Mouse (Mus musculus) embryo, embryonic 11 days (tissue): ENCODE measurements around the gene Ehbp1.

ENCODE experiments used
- DNase-seq: peaks from one replicate; pipeline ENCODE4 v3.0.0-alpha.2; 2015

Ehbp1 gene

DNA sequence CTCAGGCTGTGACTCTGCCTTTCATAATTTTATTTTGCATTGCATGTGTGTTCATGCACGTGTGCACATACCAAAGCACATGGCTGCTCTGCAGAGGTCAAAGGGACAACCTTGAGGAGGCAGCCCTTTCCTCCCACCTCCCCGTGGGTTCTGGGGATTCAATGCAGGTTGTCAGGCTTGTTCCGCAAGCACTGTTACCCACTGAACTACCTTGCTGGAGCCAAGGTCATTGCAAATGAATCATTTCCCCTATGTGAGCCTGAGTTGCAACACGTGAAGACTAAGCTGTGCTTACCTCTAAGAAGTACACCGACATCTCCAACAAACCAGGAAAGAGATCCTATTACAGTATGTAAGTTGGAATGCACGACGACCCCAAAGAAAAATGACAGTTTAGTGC, 291.2 kb downstream of the Ehbp1 start:
- no peak for DNase-seq

DNA sequence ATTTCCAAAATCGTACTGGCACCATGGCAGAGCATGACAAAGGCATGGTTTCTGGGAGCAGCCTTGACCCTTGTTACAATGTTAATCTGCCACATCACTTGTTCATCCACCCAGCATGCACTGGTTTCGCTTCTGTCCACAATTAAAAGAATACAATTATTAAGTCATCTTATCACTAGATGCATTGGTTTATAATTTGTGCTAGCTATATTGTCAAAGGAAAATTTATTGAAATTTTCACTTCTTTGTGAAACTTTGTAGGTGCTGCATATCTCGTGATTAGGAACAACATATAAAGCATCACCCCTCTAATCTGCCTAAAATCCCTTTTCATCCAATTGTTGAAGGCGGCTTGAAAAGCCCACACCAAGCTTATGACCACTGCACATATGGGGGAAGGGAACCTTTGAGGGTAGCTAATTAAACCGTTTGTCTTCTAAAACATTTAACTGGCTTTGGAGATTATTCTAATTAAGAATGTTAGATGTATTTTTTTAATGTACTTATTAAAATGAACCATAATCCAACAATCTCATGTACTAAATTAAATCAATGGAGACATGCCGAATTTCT, 302.2 kb downstream of the Ehbp1 start:
- no peak for DNase-seq

DNA sequence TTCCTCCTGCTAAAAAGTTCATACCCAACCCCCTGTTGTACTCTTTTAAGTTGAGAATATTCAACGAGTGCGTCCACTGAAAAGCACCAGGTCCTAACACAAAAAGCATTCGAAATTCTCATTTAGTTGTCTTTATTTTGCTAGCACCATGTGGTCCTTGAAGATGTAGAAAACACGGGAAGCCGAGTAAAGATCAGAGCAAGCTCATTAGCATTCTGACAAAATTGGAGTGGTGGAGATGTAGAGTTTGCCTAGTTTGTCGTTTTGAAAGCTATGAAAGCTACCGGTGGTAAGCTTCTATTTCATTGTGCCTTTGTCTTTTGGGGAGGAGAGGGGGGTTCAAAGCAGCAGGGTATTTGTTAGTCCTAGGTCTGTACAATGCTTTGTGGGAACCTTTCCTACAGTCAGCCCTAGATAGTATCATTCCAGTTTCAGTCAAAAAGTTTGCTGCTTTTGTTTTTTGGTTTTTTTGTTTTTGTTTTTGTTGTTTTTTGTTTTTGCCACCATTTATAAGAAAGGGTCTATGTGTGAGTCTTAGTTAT, 307.5 kb downstream of the Ehbp1 start:
- no peak for DNase-seq

DNA sequence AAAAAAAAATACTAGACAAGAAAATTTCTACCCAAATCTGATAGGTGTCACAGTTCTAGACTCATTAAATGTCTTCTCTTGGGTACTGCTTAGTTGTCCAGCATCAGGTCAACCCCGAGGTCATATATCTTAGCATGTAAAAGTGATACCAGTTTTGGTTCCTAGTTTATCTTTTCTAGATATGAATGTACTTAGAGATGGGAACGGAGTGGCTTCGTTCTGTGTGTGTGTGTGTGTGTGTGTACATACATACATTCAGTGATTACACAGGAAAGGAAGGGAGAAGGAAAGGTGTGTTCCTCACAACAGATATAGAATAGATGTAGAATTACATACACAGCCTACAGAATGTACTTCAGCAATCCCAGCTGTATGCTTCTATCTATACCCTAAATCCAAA, 308.5 kb downstream of the Ehbp1 start:
- no peak for DNase-seq

DNA sequence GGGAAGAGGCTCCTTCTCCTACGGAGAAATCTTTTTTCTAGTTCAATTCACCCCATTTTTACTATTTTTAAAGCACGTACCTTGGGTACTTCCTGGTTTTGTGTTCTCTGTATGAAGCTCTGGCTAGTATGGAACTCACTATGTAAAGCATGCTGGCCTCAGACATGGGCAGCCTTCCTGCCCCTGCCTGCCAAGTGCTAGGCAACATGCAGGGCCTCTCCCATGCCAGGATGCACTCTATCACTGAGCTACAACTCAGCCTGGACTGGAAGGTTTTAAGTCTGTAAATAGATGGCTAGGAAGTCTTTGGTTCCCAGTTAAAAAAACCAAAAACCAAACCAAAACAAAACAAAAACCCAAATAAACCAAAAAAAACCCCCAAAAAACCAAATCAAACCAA, 321.5 kb downstream of the Ehbp1 start:
- DNase-seq = no peak

DNA sequence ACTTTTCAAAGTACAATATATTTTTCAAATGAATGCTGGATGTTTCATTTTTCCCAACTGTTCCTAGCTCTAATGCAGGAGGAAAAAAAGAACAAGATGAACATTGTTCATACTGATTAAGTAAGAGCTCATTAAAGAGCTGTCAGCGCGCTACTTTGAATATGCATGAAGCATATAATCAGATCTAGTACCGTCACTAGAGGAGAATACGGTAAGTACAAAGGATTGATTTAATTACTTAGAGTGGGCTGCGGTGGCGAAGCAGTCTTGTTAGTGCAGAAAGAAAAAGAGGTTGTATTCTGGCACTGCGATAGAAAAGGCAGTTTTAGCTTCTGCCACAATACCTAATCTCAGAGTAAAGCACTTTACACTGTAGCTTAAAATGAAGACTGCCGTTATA, 324.6 kb downstream of the Ehbp1 start:
- peak; percentile 35 for DNase-seq

DNA sequence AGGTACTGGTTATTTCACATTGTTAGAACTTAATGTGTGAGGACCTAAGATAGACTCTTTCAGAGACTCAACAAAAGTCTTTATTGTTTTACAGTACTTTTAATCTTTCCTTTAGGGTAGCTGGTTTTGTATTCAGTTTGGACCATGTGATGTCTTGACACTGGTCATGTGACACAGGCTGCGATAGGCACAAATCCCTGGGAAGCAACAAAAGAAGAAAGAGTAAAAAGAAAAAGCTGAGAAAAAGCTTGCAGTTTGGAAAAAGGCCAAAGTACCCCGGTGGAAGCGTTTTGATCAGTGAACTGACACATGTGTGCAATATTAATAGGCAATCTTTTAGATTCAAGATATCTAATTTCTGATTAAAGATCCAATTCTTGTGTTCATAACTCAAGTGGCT, 325.8 kb downstream of the Ehbp1 start:
- DNase-seq = no peak

DNA sequence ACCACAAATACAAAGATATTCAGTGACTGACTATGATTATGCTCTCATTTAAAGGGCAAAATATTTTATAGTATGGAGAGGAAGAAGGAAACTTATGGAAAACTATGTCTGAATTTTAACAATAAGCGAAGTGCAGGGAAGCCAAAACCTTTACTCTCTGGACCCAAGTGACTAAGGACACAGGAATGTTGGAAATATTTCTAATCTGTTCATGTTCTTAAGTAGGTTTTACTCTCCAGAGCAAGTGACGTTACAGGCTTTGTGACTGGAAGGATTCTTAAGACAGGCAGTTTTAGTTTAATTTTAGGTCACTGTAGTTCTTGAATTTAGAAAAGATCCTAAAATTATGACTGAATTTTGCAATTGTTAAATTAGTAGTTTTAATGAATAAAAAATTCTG, 333.3 kb downstream of the Ehbp1 start:
- DNase-seq = peak; percentile 47

DNA sequence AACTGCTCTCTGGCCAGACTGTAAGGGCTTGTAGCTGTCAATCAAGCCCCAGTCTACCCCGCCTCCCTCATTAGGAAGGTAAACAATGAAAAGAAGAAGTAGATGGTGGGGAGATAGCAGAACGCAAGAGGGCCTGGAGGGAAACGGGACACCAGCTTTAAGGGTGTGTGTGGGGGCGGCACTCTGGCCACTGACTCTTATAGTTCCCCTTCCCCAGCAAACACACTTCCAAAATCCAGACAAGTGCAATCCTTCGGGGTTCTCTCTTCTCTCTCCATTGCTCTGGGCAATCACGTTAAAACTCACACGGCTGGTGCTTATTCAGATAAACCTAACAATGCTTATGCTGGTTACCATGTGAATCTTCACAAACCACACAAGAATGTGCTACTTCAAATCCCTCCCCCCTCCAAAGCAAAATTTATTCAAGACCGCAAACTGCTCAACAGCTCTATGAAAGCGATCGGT, 333.9 kb downstream of the Ehbp1 start:
- peak; percentile 68 for DNase-seq

DNA sequence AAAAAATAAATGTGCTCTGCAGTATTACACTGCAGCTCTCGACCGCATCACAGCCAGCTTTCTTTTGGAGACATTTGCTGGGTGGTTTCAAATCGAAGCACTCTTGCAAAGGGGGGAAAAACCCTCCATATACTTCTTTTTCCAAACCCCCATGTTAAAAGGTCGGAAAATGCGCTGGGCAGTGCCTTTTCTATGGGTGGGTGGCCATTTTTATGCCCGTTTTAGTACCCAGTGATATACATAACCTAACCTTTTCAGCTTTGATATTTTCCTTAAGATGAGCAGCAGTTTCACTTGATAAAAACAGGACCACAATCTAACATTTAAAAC, 334.3 kb downstream of the Ehbp1 start:
- no peak for DNase-seq

DNA sequence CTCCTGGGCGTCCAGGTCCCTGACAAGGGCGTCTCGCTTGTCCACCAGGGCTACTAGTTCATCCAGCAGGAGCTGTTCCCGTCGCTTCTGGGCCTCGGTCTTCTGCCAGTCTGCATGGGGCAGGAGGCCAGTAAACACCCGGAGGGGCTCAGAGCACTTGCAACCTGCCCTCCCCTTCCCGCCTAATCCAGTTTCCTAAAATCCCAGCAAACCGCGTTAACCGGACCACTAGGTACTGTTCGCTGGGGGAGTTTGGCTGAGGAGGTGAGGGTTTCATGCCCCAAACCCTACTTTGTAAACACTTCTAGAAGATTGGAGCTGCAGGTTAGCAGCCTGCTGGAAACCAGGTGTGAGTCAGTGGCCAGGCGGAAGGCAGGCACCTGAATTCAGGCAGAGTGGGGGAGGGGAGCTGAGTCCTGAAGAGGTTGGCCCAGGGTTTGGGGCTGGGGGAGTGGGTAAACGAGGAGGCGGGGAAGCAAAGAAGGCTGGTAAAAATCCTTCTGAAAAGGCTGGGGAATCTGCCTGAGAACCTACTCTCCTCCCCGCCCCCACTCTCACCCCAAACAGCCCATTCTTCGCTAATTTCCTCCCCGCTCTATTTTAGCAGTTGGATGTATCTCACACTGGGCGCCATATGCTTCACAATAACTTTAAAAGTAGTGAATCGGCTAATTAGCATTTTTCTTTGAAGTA, 334.9 kb downstream of the Ehbp1 start:
- DNase-seq = peak; percentile 70

DNA sequence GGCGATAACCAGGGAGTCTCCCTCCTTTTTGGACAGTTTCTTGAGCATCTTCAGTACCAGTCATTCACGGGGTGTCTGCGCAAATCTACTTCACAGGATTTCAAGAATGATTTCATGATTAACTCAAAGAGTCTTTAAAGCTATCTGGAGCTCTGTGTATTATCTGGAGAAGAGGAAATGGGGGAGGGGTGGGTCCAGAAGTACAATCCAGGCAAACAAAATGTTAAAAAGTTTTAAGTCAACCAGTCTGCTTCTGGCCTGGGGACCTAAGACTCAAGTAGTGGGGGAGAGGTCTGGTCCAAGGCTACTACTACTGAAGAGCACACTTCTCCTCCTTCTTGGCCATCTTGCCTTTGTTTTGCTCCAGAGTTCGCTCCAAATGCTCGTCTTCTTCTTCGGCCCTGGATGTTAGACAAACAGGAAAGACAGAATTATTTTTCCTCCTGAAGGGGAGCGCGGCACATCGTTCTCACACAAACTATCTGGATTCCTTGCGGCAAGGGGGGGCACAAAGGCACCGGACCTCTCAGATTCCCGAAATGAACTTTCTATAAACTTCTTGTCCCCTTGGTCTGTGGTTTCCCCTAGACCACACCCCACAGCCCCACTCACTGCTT, 335.5 kb downstream of the Ehbp1 start:
- DNase-seq = peak; percentile 14

DNA sequence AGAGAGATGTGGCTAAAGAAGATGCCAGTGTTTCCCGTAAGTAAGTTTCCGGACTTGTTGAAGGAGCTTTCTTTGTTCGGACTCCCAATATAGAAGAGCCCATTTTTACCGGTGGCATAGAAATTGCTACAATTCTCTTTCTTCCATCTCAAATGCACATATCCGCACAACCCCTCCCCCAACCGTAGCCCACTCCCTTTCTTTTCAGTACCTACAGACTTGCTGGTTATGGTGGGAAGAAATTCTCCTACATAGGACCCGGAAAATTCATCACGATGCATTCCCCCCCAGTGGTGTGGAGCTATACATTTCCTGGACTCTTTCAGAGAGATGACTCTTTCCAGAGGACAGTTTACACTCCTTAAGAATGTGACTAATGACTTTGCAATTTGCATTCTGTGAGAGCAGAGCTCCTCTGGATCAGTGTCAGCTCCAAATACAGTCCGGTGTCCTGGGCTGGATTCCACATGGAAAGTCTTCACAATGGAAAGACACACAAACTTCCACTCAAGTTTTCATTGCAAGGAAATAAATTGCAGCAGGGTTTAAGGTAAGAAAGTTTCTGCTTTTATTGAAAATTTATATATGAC, 336.7 kb downstream of the Ehbp1 start:
- peak; percentile 34 for DNase-seq

DNA sequence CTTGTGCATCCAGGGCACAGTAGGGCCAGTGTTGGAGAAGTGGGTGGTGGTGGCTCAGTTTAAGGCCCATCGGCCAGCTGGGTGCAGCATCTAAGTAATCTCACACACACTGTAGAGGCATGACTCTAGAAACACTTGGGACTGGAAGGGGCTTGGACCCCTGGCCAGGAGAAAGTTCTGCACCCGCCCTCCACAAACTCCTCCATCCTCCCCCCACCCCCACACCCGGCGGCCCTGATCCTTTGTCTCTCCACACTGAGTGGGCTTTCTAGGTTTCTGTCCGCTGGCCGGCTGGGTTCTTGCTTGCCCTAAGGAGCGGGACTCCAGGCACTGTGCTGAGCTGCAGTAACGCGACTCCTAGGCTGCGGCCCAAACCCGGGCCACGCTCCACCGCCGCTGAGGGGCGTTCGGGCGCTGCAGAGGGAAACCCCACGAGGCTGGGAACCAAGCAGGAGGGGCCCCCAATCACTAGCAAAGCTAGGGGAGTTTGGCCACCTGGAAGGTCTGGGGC, 337.7 kb downstream of the Ehbp1 start:
- peak; percentile 73 for DNase-seq

DNA sequence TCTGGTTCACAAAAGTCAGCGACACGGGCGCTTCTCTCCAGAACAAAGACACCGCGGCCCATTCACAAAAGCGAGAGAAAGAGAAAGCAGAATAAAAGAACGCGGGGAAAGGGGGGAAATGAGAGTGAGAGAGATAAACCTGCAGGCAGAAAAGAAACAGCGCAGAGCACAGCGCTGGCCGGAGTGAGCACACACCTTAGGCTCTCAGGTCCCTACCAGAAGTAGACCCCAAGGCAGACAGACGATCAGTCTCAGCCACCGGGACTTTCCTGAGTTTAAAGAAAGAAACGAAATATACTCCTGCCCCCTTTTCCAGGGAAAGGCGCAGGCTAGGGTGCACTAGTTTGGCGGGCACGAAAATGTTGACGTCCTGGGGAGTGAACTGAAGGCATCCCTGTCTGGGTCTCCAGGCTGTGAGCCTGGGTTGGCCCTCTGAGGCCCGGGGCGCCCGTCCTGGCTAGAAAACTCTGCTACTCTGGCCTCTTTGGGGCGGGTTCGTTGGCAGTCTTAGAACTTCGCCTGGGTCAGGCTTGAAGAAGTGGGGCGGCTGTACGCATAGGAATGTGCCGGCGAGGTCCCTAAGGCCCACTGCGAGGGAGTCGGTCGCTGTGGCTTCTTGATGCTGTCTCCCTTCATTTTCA, 338.6 kb downstream of the Ehbp1 start:
- DNase-seq = peak; percentile 68

DNA sequence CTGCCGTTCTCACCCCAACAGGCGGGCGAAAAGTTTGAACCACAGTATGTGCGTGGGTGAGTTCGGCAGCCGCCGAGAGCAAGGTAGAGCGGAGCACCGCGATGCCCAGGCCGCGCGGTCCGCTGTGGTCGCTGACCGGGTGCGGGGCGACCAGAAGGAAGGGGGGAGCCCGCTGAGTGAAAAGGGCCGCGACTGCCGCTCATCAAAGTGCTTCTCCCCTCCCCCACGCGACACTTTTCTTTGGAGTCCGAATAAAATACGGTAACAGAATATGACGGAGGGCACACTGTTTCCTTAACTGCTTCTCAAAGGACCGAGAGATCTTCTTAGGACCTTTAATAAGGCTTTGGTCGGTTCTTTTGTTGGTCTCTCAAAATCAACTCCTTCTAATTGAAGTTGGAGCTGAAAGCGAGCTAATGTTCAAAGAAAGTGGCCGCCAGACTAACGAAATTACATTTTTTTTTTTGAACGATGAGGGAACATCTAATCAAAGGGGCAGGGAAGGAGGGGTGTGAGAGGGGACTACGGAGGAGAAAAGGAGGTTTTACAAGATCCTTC, 339.2 kb downstream of the Ehbp1 start, which contains the start of gene Otx1:
Gene Otx1 (minus strand): TSS at position 115 of the 558 bp plus-strand sequence.
- DNase-seq = peak; percentile 78

DNA sequence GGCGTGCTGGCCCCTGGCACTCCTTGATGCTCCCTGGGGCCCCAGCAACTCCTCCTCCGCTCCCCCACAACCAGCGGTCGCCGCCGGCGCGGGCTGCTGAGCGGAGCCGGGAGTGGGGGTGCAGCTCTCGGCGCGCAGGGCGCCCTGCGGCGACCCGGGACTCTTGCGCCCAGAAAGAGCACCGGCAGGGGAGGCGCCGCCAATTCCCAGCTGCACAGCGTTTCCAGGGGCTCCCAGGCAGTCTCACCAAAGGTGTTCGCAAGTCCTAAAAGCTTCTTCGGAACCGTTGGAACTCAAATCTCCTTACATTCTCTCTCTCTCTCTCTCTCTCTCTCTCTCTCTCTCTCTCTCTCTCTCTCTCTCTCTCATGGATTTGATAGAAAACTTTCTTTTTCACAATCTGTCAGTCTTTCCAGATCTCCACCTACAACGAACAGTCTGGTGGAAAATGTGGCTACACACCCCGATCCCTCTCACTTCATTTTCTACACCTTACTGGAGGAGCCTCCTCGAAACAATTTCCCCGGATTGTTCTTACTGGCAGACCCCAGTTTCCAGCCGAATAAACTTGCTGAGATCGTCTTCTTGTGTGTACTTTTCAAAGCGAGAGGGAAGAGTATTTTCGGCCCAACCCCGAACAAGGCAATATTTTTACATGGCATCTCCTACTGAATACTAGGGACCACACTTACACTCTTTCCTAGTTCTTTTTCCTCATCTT, 339.9 kb downstream of the Ehbp1 start:
- peak; percentile 42 for DNase-seq

DNA sequence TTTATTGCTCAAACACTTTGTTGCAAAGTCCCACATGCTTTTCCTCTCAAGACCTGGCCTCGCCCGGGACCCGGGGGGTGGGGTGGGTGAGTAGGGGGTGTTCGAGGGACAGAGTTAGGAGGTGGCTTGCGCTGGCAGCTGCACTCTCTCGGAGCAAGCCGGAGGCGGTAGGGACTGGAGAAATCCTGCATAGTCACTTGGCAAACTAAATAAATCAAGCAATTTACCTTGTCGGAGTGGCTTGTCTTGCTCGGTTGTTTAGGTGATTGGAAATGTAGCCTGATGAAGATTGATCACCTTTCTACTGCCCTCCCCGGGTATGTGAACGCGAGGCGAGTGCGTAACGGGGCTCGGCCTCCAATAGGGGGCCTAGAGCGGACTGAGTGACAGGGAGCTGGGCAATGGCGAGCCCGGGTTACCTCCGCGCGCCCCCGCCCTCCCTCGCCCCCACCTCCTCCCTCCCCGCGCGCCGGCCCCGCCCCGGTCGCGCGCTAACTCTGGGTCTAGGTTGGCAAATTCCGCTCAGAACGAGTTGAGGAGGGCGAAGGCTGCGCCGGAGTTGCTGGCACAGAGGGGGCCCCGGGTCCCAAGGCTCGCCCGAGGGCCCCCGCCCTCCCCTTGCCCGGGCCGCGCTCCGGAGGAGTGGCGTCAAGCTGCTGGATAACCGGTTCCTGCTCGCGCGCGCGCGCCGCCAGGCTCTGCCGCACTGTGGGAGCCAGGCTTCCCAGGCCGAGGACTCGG, 340.6 kb downstream of the Ehbp1 start:
- DNase-seq = peak; percentile 90

DNA sequence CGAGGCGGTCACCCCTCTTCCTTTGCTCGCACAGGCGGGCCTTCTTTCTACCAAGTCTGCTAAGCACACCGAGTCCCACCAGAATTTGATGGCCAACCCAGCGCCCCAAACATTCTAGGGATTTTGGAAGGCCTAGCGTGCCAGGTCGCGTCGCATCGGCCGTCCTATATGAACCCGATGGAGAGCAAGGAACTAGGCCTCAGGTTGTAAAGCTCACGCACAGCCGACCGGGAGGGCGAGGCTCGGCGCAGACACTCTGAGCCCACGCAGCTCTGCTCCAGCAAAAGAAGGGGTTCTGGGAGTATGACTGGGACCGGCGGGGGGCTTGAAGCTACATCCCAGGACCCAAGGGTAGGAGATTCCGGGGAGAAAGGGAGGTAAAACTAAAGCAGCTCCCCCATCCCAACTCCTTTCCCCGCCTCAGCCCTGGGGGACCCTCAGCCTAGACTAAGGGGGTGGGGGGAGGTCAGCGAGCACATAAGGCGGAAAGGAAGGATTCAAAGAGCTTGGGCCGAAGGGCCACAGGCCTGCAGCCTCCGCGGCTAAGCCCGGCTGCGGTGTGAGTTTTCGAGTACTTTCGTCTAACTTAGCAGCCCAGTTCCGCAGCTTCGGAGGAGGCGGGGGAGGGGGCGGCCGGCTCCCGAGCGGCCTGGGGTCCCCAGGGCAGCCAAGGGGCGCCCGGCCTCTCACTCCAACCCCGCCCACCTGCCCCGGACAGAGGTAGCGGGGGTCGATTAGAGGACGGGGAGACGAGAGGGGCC, 341.6 kb downstream of the Ehbp1 start:
- DNase-seq = peak; percentile 53
